Mouse (Mus musculus): ENCODE measurements around the gene Hist1h3e.
A peak's percentile ranks its signal among the peaks of the same experiment; 100 is the strongest.

Gene Hist1h3e

DNA sequence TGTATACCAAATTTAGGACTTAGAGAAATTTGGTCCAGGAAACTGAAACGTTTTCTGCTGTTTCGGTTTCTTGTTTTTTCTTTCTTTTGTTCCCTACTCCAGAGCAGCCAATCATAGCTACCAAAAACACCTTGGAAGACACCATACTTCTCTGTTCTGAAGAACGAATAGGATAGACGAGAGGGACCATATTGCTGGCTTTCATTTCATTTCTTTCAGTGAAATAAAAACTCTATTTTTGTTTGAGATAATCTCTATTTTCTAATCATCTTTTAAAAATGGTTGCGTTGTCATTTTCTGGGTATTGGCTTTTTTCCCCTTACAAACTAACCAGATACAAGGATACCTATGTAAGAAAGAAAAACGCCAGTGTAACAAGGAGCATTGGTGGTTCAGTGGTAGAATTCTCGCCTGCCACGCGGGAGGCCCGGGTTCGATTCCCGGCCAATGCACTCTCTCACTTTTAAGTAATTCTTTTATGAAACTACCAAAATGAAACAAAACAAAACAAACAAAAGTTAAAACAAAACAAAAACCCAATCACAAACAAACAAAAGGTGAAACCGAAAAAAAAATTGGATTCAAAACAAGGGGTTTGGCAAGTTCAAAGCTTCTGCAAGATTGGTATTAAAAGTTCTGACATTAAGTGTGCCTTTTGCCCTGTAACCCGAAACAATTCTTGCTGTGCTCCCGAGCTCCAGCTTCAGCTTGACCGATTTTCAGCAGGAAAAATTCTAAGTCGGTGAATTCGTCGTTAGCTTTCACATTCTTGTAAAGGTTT, 45.2 kb downstream of the Hist1h3e start:
- DNase-seq, result peak; percentile 82 to 87

DNA sequence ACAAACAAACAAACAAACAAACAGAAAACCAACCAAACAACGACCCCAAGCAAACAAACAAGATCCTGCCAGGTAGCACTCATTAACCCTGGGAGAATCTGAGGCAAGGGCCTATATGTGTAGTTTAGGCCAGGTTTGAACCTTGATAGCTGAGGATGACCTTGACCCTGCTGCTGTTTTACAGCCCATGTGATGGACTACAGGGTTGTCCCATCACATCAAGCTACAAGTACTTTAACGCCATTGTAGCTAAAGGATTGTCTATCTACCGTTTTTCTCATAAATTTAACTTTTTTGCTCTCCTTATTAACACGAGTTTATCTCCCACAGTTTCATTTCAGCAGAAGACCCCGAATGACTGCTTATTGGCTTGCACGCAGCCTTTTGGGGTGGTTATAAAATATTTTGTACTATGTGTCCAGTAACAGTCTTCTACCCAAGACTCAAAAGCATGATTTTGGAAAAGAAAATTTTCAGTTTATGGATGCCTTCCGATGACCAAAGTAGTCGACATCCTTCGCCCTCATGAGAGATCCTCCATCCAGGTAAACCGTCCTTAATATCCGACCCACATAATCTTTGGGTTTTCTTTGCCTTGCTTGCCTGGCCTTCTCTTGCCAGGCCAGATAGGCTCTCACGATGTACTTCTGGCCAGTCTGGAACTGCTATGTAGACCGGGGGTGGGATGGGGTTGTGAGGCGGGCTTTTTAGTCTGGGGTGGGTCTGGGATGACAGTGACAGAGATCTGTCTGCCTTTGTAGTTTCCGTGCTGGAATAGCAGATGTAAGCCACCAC, 46.1 kb downstream of the Hist1h3e start:
- DNase-seq, result no peak

DNA sequence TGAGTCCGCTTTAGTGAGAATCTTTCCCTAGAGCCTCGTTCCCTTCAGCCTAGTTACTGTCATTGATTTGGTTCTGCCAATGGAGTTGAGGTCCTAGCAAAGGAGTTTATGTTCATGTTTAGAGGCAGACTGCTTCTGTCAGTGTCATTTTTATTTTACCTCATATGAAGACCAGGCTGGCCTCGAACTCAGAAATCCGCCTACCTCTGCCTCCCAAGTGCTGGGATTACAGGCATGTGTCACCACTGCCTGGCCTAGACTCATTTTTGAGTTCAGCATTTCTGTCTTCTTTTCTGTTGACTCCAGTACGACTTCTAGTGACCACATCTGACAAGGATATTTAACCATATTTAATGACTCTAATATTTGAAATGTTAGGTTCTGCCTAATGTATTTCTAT, 46.9 kb downstream of the Hist1h3e start:
- no peak for DNase-seq

DNA sequence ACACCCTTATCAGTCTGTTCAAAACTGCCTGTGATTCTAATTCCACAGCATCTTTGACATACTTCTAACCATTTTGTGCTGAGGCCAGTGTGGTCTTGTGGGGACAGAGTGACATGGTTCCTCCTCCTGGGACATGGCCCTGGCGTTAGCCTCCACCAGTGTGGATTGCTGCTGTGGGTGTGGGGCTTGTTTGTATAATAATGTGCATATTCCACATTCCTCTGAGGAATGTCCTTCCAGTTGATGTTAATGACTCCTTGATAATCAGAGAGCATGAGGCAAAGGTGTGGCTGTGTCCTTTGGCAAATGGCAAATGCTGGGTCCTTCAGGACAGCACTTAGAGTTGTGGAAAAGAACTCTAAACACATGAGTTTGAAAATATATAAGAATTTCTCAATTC, 48.7 kb downstream of the Hist1h3e start:
- DNase-seq, result no peak
